Mouse (Mus musculus) bone marrow macrophage, adult 2 months (primary cell): ENCODE measurements around the gene Olfr71. TPM values are rescaled to one million over a fixed set of nuclear protein-coding genes. Genes with fewer than 3 reads are reported as not detected.
A peak's percentile ranks its signal among the peaks of the same experiment; 100 is the strongest.

Source experiments
- H3K27ac ChIP-seq: 2 replicates; pipeline ENCODE4 v1.5.1; 2012; ENCODE audit warnings: low read depth, low read length; ENCODE audit not compliant: insufficient read depth
- H3K4me1 ChIP-seq: 2 replicates; pipeline ENCODE4 v1.6.1; 2012; ENCODE audit warnings: low read length; ENCODE audit not compliant: control insufficient read depth, insufficient read depth
- H3K4me3 ChIP-seq: 2 replicates; pipeline ENCODE4 v1.5.1; 2012; ENCODE audit warnings: mild to moderate bottlenecking, low read length, moderate library complexity; ENCODE audit not compliant: insufficient read depth
- CTCF ChIP-seq: IDR thresholded peaks from 2 replicates; pipeline ENCODE4 v1.5.1; 2012; ENCODE audit warnings: low read depth, mild to moderate bottlenecking, low read length, moderate library complexity
- POLR2A ChIP-seq: IDR thresholded peaks from 2 replicates; pipeline ENCODE4 v1.6.1; 2012; ENCODE audit warnings: mild to moderate bottlenecking, low read depth, low read length, borderline replicate concordance
- polyA plus RNA-seq: library from polyadenylated mRNA; stranded (reverse); fragments of >200 nt; gene quantifications from 2 replicates; pipeline ENCODE4 v1.2.4, GENCODE M21; 2012; ENCODE audit not compliant: missing spikeins, insufficient read depth, insufficient read length

Olfr71 gene
- polyA plus RNA-seq, 1 experiment: not detected

DNA sequence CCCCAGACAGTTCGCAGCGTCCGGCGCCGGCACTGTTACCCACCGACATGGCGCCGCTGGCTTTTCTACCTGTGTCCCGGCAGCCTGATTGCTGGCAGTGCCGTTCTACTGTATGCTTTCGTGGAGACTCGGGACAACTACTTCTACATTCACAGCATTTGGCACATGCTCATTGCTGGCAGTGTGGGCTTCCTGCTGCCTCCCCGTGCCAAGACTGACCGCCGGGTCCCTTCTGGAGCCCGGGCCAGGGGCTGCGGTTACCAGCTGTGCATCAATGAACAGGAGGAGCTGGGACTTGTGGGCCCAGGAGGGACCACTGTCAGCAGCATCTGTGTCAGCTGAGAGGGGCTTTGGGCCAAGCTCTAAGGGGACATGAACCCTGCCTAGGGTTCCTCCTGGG is 20.0 kb downstream of the Olfr71 start:
- Histone ChIP-seq H3K27ac (no peak overlapping the region), H3K4me1 (no peaks in the 10 kb centered on the region), H3K4me3 (no peak overlapping the region)
- TF ChIP-seq CTCF: no peak
- no peak for TF ChIP-seq POLR2A

- no peak overlapping the region for H3K4me3 ChIP-seq
- no peaks in the 10 kb centered on the region for H3K4me1 ChIP-seq
- TF ChIP-seq CTCF: no peak
- H3K27ac ChIP-seq: no peak overlapping the region
These were observed 30.5 kb downstream of the Olfr71 start for GRCm38 (mm10) chr4:43679416-43680043.

DNA sequence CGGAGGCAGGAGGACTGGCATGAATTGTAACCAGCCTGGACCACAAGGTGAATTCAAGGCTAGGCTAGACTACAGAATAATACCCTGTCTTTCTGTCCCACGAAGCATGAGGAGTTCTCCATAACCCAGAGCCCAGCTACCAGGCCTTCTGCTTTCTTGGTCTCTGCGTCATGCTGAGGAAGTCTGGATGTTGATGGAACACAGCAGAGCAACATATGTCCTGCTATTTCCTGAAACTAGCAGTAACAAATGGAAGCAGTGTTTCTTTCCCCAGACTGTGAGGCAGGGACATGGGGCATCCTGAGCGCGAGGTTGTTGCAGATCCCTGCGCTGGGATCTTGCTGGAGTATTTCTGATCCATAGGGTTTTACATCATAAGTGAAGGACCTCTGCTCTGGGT is 31.5 kb downstream of the Olfr71 start:
- Histone ChIP-seq H3K27ac (no peak overlapping the region), H3K4me1 (no peaks in the 10 kb centered on the region)
- no peak for TF ChIP-seq CTCF
- TF ChIP-seq POLR2A: no peak

DNA sequence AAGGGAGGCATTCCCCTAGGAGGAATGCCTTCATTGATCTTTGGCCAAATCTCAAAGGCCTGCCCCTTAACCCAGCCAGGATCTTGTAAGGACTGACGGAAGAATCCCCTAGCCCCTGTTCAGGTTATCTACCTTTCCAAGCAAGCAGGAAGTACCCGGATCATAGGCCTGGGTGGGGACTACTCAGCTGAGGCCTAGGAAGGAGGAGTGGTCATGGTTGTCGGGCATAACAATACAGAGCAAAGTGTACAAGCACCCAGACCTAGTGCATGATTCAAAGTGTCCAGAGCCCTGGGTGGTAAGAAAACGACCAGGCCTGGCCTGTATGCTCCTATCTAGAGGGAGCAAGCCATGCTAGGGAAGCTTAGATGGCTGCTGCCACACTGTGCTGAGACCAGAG is 34.4 kb downstream of the Olfr71 start:
- H3K27ac ChIP-seq: no peak overlapping the region
- no peak overlapping the region for H3K4me3 ChIP-seq
- TF ChIP-seq CTCF (no peak), POLR2A (no peak)
- H3K4me1 ChIP-seq: no peaks in the 10 kb centered on the region

More for the DNA sequence above, 31.5 kb downstream of the Olfr71 start:
- H3K4me3 ChIP-seq: no peak overlapping the region

DNA sequence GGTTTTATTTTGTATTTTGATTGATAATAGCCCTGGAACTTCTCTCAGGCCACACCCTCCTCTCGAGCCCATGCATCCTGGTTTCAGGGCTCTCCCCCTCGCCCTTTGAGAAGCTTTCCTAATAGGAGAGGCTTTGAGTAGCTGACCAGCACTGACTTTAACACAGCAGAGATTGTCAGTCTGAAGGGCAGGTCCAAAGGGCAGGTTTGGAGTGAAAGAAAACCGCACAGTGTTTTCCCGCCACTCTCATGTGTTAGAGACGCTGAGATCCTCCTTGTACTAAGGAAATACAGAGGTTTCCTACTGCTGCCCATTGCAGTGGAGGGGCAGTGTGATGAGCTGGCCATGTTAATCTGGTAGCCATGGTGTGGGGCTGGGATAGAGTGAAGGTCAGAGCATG is 35.1 kb downstream of the Olfr71 start:
- TF ChIP-seq POLR2A (no peak), CTCF (no peak)
- Histone ChIP-seq H3K4me3 (no peak overlapping the region), H3K27ac (no peak overlapping the region), H3K4me1 (no peaks in the 10 kb centered on the region)

- Histone ChIP-seq H3K27ac (no peak overlapping the region), H3K4me1 (peaks cover 6% of the 10 kb centered on the region), H3K4me3 (no peak overlapping the region)
- TF ChIP-seq POLR2A: no peak
- no peak for TF ChIP-seq CTCF
These were observed 36.4 kb downstream of the Olfr71 start for GRCm38 (mm10) chr4:43673703-43674102.

GRCm38 (mm10) chr4:43672070-43672469 is 38.0 kb downstream of the Olfr71 start:
- peaks cover 9% of the 10 kb centered on the region for H3K4me1 ChIP-seq
- H3K4me3 ChIP-seq: no peak overlapping the region
- no peak for TF ChIP-seq POLR2A
- peak; percentile 58 for TF ChIP-seq CTCF
- H3K27ac ChIP-seq: no peak overlapping the region

DNA sequence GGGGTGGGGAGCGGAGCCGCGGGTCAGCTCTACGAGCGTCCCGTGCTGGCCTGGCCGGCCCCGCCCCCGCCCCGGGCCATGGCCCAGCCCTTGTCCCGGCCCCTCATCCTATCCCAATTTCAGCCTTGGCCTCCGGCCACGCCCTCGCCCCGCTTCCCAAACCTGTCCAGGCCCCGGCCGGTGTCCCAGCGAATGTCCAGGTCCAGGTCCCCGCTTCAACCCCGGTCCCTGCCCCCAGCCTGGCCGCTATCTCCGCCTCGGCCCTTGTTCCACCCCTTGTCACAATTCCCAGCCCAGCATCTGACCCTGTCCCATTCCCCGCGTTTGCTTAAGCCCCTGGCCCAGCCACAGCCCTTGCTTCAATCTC is 40.6 kb downstream of the Olfr71 start:
- Histone ChIP-seq H3K4me3 (peak overlapping the region; percentile 73), H3K4me1 (peaks cover 9% of the 10 kb centered on the region), H3K27ac (no peak overlapping the region)
- TF ChIP-seq POLR2A (no peak), CTCF (no peak)

DNA sequence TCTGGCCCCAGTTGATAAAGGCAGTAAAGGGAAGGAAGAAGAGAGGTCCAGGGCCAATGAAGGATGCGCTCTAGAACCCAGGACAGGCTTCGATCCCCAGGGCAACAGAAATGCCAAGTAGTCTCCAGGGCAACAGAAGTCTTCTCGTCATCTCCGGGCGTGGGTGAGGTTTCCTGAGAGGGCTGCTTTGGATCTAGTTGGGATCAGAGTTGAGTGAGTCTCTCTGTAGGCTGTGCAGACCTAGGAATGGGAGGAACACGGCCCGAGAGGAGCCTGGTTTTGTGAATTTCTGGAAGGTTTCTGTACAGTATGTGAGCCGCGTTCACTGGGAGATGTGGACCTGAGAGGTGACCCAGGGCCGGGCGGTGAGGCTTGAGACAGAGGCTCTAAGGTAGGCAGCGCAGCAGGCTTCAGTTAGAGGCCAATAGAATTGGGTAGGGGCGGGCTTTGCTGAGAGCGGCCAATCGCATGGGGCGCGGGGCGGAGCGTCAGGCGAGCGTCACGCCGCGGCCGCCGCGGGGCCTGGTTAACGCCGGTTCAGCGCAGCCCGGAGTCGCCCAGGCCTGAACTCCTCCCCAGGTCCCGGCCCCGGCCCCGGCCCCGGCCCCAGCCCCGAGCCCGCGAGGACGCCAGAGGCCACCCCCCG is 41.1 kb downstream of the Olfr71 start, which contains the start of the genes Tmem8b and Fam221b:
Gene Tmem8b, plus strand, starts transcription at position 190 of the 646 bp plus-strand sequence.
Gene Fam221b, minus strand, starts transcription at position 364 of the 646 bp plus-strand sequence.
- Histone ChIP-seq H3K4me3 (peak within 1 kb of the TSS; percentile 73), H3K27ac (no peak within 1 kb of the TSS), H3K4me1 (peaks cover 9% of the 10 kb centered on the region)
- TF ChIP-seq CTCF: no peak; the same call in 1 of the 2 replicates
- no peak for TF ChIP-seq POLR2A

DNA sequence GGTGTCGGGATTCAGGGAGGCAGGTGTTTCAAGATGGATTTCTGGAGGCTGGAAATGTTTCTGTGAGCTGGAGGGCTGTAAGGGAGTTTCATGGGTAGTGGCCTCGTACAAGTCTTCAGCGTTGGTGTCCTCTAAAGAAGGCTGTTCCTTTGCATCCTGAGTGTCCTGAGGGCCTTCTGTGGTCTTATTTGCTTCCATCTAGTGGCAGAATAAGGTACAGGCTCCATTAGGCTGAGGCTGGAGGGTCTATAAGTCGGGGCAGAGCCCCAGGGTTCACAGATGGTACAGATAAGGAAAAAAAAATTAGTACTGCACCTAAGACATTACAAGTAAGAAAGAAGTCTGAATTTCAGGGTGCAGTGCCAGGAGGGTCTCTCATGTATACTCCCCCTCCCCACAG is 43.6 kb downstream of the Olfr71 start:
- Histone ChIP-seq H3K4me1 (peaks cover 9% of the 10 kb centered on the region), H3K27ac (no peak overlapping the region), H3K4me3 (no peak overlapping the region)
- TF ChIP-seq CTCF: no peak
- TF ChIP-seq POLR2A: no peak

GRCm38 (mm10) chr4:43657146-43657545 is 52.9 kb downstream of the Olfr71 start:
- no peak overlapping the region for H3K4me3 ChIP-seq
- H3K4me1 ChIP-seq: peaks cover 3% of the 10 kb centered on the region
- no peak for TF ChIP-seq CTCF
- no peak for TF ChIP-seq POLR2A
- H3K27ac ChIP-seq: no peak overlapping the region
